Mouse (Mus musculus) lung, postnatal 0 days (tissue): ENCODE data around the gene Pdhb.

Experiments
- CTCF ChIP-seq: IDR thresholded peaks from 2 replicates; pipeline ENCODE4 v1.5.1; 2016; ENCODE audit warnings: antibody characterized with exemption, mild to moderate bottlenecking
- EP300 ChIP-seq: IDR thresholded peaks from 2 replicates; pipeline ENCODE4 v1.6.1; 2016; ENCODE audit warnings: antibody characterized with exemption, mild to moderate bottlenecking, control low read depth

- no peak for TF ChIP-seq CTCF
- TF ChIP-seq EP300, result no peak
Observed at GRCm38 (mm10) chr14:8218730-8219380, 46.0 kb upstream of the Pdhb start.
